Comparison of ENCODE assay signal across 8 mouse cellular contexts in the genomic region with DNA sequence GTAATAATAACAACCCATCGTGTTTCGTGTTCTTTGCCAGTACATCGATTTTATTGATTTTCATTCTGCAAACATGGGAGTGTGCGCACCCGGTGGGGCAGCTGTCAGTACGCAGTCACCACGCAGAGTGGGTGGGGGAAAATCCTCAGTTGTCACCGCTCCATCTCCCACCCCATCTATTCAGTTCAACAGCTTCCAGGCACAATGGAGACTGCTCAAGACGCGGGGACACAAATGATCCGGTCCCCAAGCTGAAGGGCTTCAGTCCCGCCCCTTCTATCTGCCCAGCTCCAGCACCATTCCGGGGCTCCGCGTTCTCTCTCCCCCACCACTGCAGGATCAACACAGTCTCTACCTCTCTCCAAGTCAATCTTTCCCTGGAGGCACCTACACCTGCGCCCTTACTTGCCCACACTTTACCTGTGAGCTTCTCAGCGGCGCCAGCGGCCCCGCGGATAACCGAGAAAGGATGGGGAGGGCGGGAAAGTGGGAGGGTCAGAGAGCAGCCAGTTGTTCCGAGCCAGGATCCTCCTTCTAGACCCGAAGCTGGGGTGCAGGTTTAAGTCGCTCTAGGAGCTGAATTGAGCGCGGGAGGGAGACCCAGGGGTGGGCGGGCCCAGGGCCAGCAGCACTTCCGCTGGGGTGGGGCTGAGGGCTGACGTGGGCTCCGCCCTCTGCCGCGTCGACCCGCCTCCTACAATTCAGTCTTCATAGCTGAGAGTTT. TPM values are rescaled to one million over a fixed set of nuclear protein-coding genes. Genes with fewer than 3 reads are reported as not detected.
A peak's percentile ranks its signal among the peaks of the same experiment; 100 is the strongest.
DNase-seq lines count a peak whose midpoint lies in the region; ATAC-seq lines count a peak whose summit lies in the region.

No protein-coding gene starts in this region.

- H3K4me3 ChIP-seq in forebrain, embryonic 15.5 days, result peak overlapping the region; percentile 40
- H3K4me3 ChIP-seq in hindbrain, embryonic 10.5 days, result peak overlapping the region; percentile 70
- peak overlapping the region; percentile 43 for H3K4me3 ChIP-seq in limb, embryonic 11.5 days (ENCODE audit: low read depth, low read length)
- peak overlapping the region; percentile 85 for H3K4me3 ChIP-seq in midbrain, embryonic 10.5 days
- peak overlapping the region; percentile 64 for H3K4me3 ChIP-seq in stomach, embryonic 15.5 days (replicated peaks)

- ATAC-seq in forebrain, embryonic 15.5 days (replicated peaks), result peak; percentile 72
- ATAC-seq in limb, embryonic 11.5 days (ENCODE audit: insufficient number of reproducible peaks, low FRiP score, low TSS enrichment, low read depth), result peak; percentile 51
- peak; percentile 79 for ATAC-seq in stomach, embryonic 15.5 days (ENCODE audit: insufficient read depth, low FRiP score, low read depth)
- ATAC-seq in frontal cortex, adult (ENCODE audit: low TSS enrichment), result no peak

- peak; percentile 64 for DNase-seq in CD4-positive helper T cell, adult 2 months (ENCODE audit: low read depth, low spot score)
- DNase-seq in adrenal gland, adult 8-10 months, result peak; percentile 76
- peak; percentile 74 for DNase-seq in hindbrain, embryonic 10.5 days (ENCODE audit: low spot score)
- DNase-seq in limb, embryonic 11.5 days (ENCODE audit: low spot score), result peak; percentile 80
- DNase-seq in midbrain, embryonic 10.5 days (ENCODE audit: low spot score), result peak; percentile 80

- no peaks in the 10 kb centered on the region for H3K9me3 ChIP-seq in forebrain, embryonic 15.5 days
- H3K9me3 ChIP-seq in hindbrain, embryonic 10.5 days, result no peaks in the 10 kb centered on the region
- no peaks in the 10 kb centered on the region for H3K9me3 ChIP-seq in limb, embryonic 11.5 days (ENCODE audit: control insufficient read depth, low read length)
- no peaks in the 10 kb centered on the region for H3K9me3 ChIP-seq in midbrain, embryonic 10.5 days (replicated peaks)
- no peaks in the 10 kb centered on the region for H3K9me3 ChIP-seq in stomach, embryonic 15.5 days

- H3K27me3 ChIP-seq in forebrain, embryonic 15.5 days, result peaks cover 67% of the 10 kb centered on the region
- peaks cover 80% of the 10 kb centered on the region for H3K27me3 ChIP-seq in hindbrain, embryonic 10.5 days (ENCODE audit: insufficient read depth, poor library complexity, severe bottlenecking)
- peaks cover 15% of the 10 kb centered on the region for H3K27me3 ChIP-seq in limb, embryonic 11.5 days (ENCODE audit: control insufficient read depth, insufficient read depth, low read length)
- H3K27me3 ChIP-seq in midbrain, embryonic 10.5 days (ENCODE audit: low read depth, poor library complexity, severe bottlenecking), result peaks cover 56% of the 10 kb centered on the region
- no peaks in the 10 kb centered on the region for H3K27me3 ChIP-seq in stomach, embryonic 15.5 days (replicated peaks)

- peak overlapping the region; percentile 61 for H3K4me2 ChIP-seq in forebrain, embryonic 15.5 days (replicated peaks)
- H3K4me2 ChIP-seq in limb, embryonic 11.5 days (ENCODE audit: low read depth, severe bottlenecking), result peak overlapping the region; percentile 64
- H3K4me2 ChIP-seq in stomach, embryonic 15.5 days, result peak overlapping the region; percentile 83

- peak overlapping the region; percentile 71 for H3K27ac ChIP-seq in forebrain, embryonic 15.5 days (replicated peaks)
- peak overlapping the region; percentile 88 for H3K27ac ChIP-seq in hindbrain, embryonic 10.5 days
- H3K27ac ChIP-seq in limb, embryonic 11.5 days (replicated peaks; ENCODE audit: low read depth, low read length), result no peak overlapping the region
- peak overlapping the region; percentile 94 for H3K27ac ChIP-seq in midbrain, embryonic 10.5 days (replicated peaks)
- peak overlapping the region; percentile 92 for H3K27ac ChIP-seq in stomach, embryonic 15.5 days

- 1% methylated on average over 35 of the region's 36 CpGs for WGBS in forebrain, embryonic 15.5 days
- under 1% methylated on average over 36 of the region's 36 CpGs for WGBS in hindbrain, embryonic 10.5 days
- WGBS in limb, embryonic 11.5 days, result 1% methylated on average over 36 of the region's 36 CpGs
- under 1% methylated on average over 36 of the region's 36 CpGs for WGBS in midbrain, embryonic 10.5 days
- WGBS in stomach, embryonic 15.5 days, result 1% methylated on average over 36 of the region's 36 CpGs

- H3K4me1 ChIP-seq in forebrain, embryonic 15.5 days, result peaks cover 30% of the 10 kb centered on the region
- peaks cover 48% of the 10 kb centered on the region for H3K4me1 ChIP-seq in hindbrain, embryonic 10.5 days (replicated peaks)
- H3K4me1 ChIP-seq in limb, embryonic 11.5 days (ENCODE audit: control insufficient read depth, insufficient read depth, low read length), result peaks cover 13% of the 10 kb centered on the region
- peaks cover 55% of the 10 kb centered on the region for H3K4me1 ChIP-seq in midbrain, embryonic 10.5 days
- H3K4me1 ChIP-seq in stomach, embryonic 15.5 days, result peaks cover 17% of the 10 kb centered on the region; the same call in 1 of the 2 replicates

- peak overlapping the region; percentile 39 for H3K9ac ChIP-seq in forebrain, embryonic 15.5 days (replicated peaks)
- H3K9ac ChIP-seq in limb, embryonic 11.5 days (ENCODE audit: low read length), result peak overlapping the region; percentile 3; the same call in 1 of the 2 replicates
- peak overlapping the region; percentile 58 for H3K9ac ChIP-seq in stomach, embryonic 15.5 days

- H3K36me3 ChIP-seq in forebrain, embryonic 15.5 days, result no peaks in the 10 kb centered on the region
- no peaks in the 10 kb centered on the region for H3K36me3 ChIP-seq in hindbrain, embryonic 10.5 days
- H3K36me3 ChIP-seq in limb, embryonic 11.5 days (ENCODE audit: control insufficient read depth, insufficient read depth, low read length), result no peaks in the 10 kb centered on the region
- H3K36me3 ChIP-seq in midbrain, embryonic 10.5 days, result no peaks in the 10 kb centered on the region
- no peaks in the 10 kb centered on the region for H3K36me3 ChIP-seq in stomach, embryonic 15.5 days

RNA-seq across cellular contexts. Expression of gene Zfp503, which starts 5.8 kb away (rescaled TPM):
- total RNA-seq in adrenal gland, adult 8-10 months (2022), result 10 to 100 TPM; 30.6 to 41.2 (median 34.7) TPM
- polyA plus RNA-seq in forebrain, embryonic 15.5 days (2015; fragmentation: Nextera tagmentation; extraction: Ambion mirVana), result 7.4 TPM in 2 replicates
- polyA plus RNA-seq in hindbrain, embryonic 10.5 days (2016; fragmentation: Nextera tagmentation; extraction: Ambion mirVana), result 12.3 and 20.0 TPM in 2 replicates
- 12.8 and 16.1 TPM in 2 replicates for polyA plus RNA-seq in limb, embryonic 11.5 days (2014; fragmentation: Nextera tagmentation; extraction: Ambion mirVana)
- 11.2 and 13.0 TPM in 2 replicates for polyA plus RNA-seq in midbrain, embryonic 10.5 days (2016; fragmentation: Nextera tagmentation; extraction: Ambion mirVana)
- polyA plus RNA-seq in stomach, embryonic 15.5 days (2015; fragmentation: Nextera tagmentation; extraction: Ambion mirVana), result 21.4 and 21.7 TPM in 2 replicates

RNA-seq across cellular contexts. Expression of gene Lrmda, which starts 24.3 kb away (rescaled TPM):
- total RNA-seq in adrenal gland, adult 8-10 months (2022), result 1 to 10 TPM; 3.4 to 8.5 (median 5.7) TPM
- polyA plus RNA-seq in forebrain, embryonic 15.5 days (2015; fragmentation: Nextera tagmentation; extraction: Ambion mirVana), result 0.15 TPM in 1 of 2 replicates, not detected in the other
- 0.47 and 0.55 TPM in 2 replicates for polyA plus RNA-seq in hindbrain, embryonic 10.5 days (2016; fragmentation: Nextera tagmentation; extraction: Ambion mirVana)
- 0.20 and 0.52 TPM in 2 replicates for polyA plus RNA-seq in limb, embryonic 11.5 days (2014; fragmentation: Nextera tagmentation; extraction: Ambion mirVana)
- polyA plus RNA-seq in midbrain, embryonic 10.5 days (2016; fragmentation: Nextera tagmentation; extraction: Ambion mirVana), result 0.38 TPM in 1 of 2 replicates, not detected in the other
- 0.35 and 0.57 TPM in 2 replicates for polyA plus RNA-seq in stomach, embryonic 15.5 days (2015; fragmentation: Nextera tagmentation; extraction: Ambion mirVana)

Comparison
In these comparisons a context has a peak if more than half of its experiments do, and no peak if none do; other contexts are left out.
1. H3K9ac ChIP-seq: peak in every context shown above with its lines; median percentile 58 in stomach, embryonic 15.5 days; 39 in forebrain, embryonic 15.5 days; 3 in limb, embryonic 11.5 days.